Mouse (Mus musculus) left cerebral cortex, adult 8-10 months (tissue): ENCODE measurements around the gene Psmd5. TPM values are rescaled to one million over a fixed set of nuclear protein-coding genes. Genes with fewer than 3 reads are reported as not detected.
A peak's percentile ranks its signal among the peaks of the same experiment; 100 is the strongest.
"Not testable (repeated sequence)": the region's sequence is repeated elsewhere in the genome, so short reads cannot be mapped to it uniquely, and the experiment has no call there.

Experiments used
- DNase-seq, 2 experiments: peaks; one replicate each; pipeline ENCODE4 v3.0.0; 2022; ENCODE audit warnings: low spot score in 2 of 2
- total RNA-seq, 4 experiments: library from RNA; stranded (reverse); gene quantifications; 2 replicates each; pipeline ENCODE4 v1.2.4; 2022

The Psmd5 gene
- total RNA-seq, 4 experiments from 2014 or later, result 33.6 to 46.2 (median 38.1) TPM

- no peak for DNase-seq
Measured at GRCm38 (mm10) chr2:34896821-34897460, 22.2 kb upstream of the Psmd5 start.

GRCm38 (mm10) chr2:34895503-34896113, 20.8 kb upstream of the Psmd5 start:
- no peak for DNase-seq

- DNase-seq, result no peak
Measured at GRCm38 (mm10) chr2:34893950-34894349, 19.2 kb upstream of the Psmd5 start.

GRCm38 (mm10) chr2:34884186-34884585, 9.4 kb upstream of the Psmd5 start:
- DNase-seq, result no peak

- no peak for DNase-seq
Measured at GRCm38 (mm10) chr2:34883190-34883589, 8.4 kb upstream of the Psmd5 start.

- no peak for DNase-seq
Measured at GRCm38 (mm10) chr2:34882757-34883156, 8.0 kb upstream of the Psmd5 start.

GRCm38 (mm10) chr2:34880054-34880453, 5.3 kb upstream of the Psmd5 start:
- DNase-seq, result no peak

GRCm38 (mm10) chr2:34874271-34874670, 497 bp downstream of the Psmd5 start, which contains the start of gene Cutal:
Cutal (plus strand) TSS chr2:34874396.
- DNase-seq, result no peak

- DNase-seq, result peak; percentile 88 to 93
Measured at GRCm38 (mm10) chr2:34870520-34871474, 4.0 kb downstream of the Psmd5 start.

GRCm38 (mm10) chr2:34869680-34870079, 5.1 kb downstream of the Psmd5 start:
- DNase-seq, result no peak

- no peak for DNase-seq
Measured at GRCm38 (mm10) chr2:34857728-34858127, 17.0 kb downstream of the Psmd5 start.

- DNase-seq, result no peak
Measured at GRCm38 (mm10) chr2:34855265-34855664, 19.5 kb downstream of the Psmd5 start.

- no peak for DNase-seq
Measured at GRCm38 (mm10) chr2:34847702-34848101, 27.1 kb downstream of the Psmd5 start.

GRCm38 (mm10) chr2:34843211-34843939, 31.4 kb downstream of the Psmd5 start:
- no peak for DNase-seq

GRCm38 (mm10) chr2:34841706-34842105, 33.1 kb downstream of the Psmd5 start:
- peak in 1 of 2 experiments; percentile 70 for DNase-seq

GRCm38 (mm10) chr2:34840143-34840542, 34.6 kb downstream of the Psmd5 start:
- DNase-seq, result not testable (repeated sequence)

- no peak for DNase-seq
Measured at GRCm38 (mm10) chr2:34835669-34836068, 39.1 kb downstream of the Psmd5 start.

- no peak for DNase-seq
Measured at GRCm38 (mm10) chr2:34833624-34834023, 41.1 kb downstream of the Psmd5 start.

GRCm38 (mm10) chr2:34832766-34833457, 41.9 kb downstream of the Psmd5 start, which contains the start of gene Gm34653:
Gm34653 (plus strand) TSS chr2:34833007.
- DNase-seq, result not testable (repeated sequence)

- DNase-seq, result not testable (repeated sequence)
Measured at GRCm38 (mm10) chr2:34830066-34830465, 44.7 kb downstream of the Psmd5 start.
